Mouse (Mus musculus) embryonic facial prominence, embryonic 10.5 days (tissue): Measurements from ENCODE around the gene 4930430F08Rik. TPM values are rescaled to one million over a fixed set of nuclear protein-coding genes. Genes with fewer than 3 reads are reported as not detected.
"Not testable (repeated sequence)": the region's sequence is repeated elsewhere in the genome, so short reads cannot be mapped to it uniquely, and the experiment has no call there.

Source experiments
- DNase-seq: peaks from one replicate; pipeline ENCODE4 v3.0.0-alpha.2; 2017; ENCODE audit warnings: low spot score
- H3K27ac ChIP-seq: fragments of 300-500 bp; sonication (generic); replicated peaks from 2 replicates; pipeline ENCODE4 v1.5.1; 2016; ENCODE audit warnings: mild to moderate bottlenecking
- H3K27me3 ChIP-seq: fragments of 300-500 bp; sonication (generic); replicated peaks from 2 replicates; pipeline ENCODE4 v1.6.1; 2016; ENCODE audit warnings: low read depth, mild to moderate bottlenecking; ENCODE audit not compliant: poor library complexity, severe bottlenecking
- H3K36me3 ChIP-seq: fragments of 300-500 bp; sonication (generic); replicated peaks from 2 replicates; pipeline ENCODE4 v1.6.1; 2016; ENCODE audit warnings: mild to moderate bottlenecking, moderate library complexity
- H3K4me1 ChIP-seq: fragments of 300-500 bp; sonication (generic); 2 replicates; pipeline ENCODE4 v1.6.1; 2016
- H3K4me3 ChIP-seq: fragments of 300-500 bp; sonication (generic); 2 replicates; pipeline ENCODE4 v1.5.1; 2016; ENCODE audit warnings: mild to moderate bottlenecking, moderate library complexity
- H3K9me3 ChIP-seq: fragments of 300-500 bp; sonication (generic); 2 replicates; pipeline ENCODE4 v1.6.1; 2016; ENCODE audit warnings: mild to moderate bottlenecking
- WGBS: fragments of 180-500 bp; shearing (Covaris S2); methylation state at CpG from one replicate; pipeline ENCODE4 v1.1.7; 2016; 5-methylcytosine and 5-hydroxymethylcytosine counted together
- polyA plus RNA-seq: library from polyadenylated mRNA; unstranded; fragments of >200 nt; fragmentation: Nextera tagmentation; extraction: Ambion mirVana; gene quantifications from 2 replicates; pipeline ENCODE4 v1.2.1, GENCODE M21; 2016

Gene 4930430F08Rik
- polyA plus RNA-seq, 1 experiment from 2014 or later, result 8.6 TPM

DNA sequence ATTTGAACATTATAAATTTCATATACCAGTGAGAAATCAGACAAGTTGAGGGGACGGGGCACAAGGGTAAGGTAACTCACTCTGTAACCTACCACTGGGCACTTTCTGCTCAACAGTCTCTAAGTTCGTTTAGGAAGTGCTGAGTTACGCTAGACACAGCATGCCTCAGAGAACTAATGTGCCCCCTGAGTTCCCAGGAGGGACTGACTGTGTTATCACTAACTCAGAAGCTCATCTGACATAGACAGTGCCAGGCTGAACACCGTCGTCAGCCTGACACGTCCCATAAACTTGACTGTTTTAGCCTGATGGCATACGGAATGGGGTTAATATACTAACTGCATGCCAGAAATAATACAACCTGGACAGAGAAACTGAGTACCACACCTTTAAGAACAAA lies 14.9 kb downstream of the 4930430F08Rik start:
- no peak overlapping the region for H3K27ac ChIP-seq
- peaks cover 65% of the 10 kb centered on the region for H3K36me3 ChIP-seq
- H3K4me3 ChIP-seq, result no peak overlapping the region
- no peaks in the 10 kb centered on the region for H3K4me1 ChIP-seq
- WGBS, result 93% methylated on average over 7 of the region's 7 CpGs
- no peaks in the 10 kb centered on the region for H3K9me3 ChIP-seq
- H3K27me3 ChIP-seq, result no peaks in the 10 kb centered on the region
- DNase-seq, result no peak

GRCm38 (mm10) chr10:100574505-100575149 lies 15.6 kb downstream of the 4930430F08Rik start:
- Histone ChIP-seq H3K27me3 (no peaks in the 10 kb centered on the region), H3K4me3 (no peak overlapping the region), H3K36me3 (peaks cover 65% of the 10 kb centered on the region), H3K9me3 (no peaks in the 10 kb centered on the region), H3K4me1 (no peaks in the 10 kb centered on the region), H3K27ac (no peak overlapping the region)
- DNase-seq, result no peak
- WGBS, result 89% methylated on average over 7 of the region's 7 CpGs

GRCm38 (mm10) chr10:100571707-100572106 lies 18.5 kb downstream of the 4930430F08Rik start:
- no peak for DNase-seq
- Histone ChIP-seq H3K4me3 (no peak overlapping the region), H3K36me3 (peaks cover 58% of the 10 kb centered on the region), H3K27ac (no peak overlapping the region), H3K27me3 (no peaks in the 10 kb centered on the region), H3K4me1 (no peaks in the 10 kb centered on the region), H3K9me3 (no peaks in the 10 kb centered on the region)
- WGBS, result 93% methylated on average over 3 of the region's 3 CpGs

GRCm38 (mm10) chr10:100564112-100564511 lies 26.1 kb downstream of the 4930430F08Rik start:
- Histone ChIP-seq H3K36me3 (peaks cover 50% of the 10 kb centered on the region), H3K27ac (no peak overlapping the region), H3K9me3 (no peaks in the 10 kb centered on the region), H3K4me1 (no peaks in the 10 kb centered on the region), H3K27me3 (no peaks in the 10 kb centered on the region), H3K4me3 (no peak overlapping the region)
- DNase-seq, result no peak
- 86% methylated on average over 3 of the region's 3 CpGs for WGBS

GRCm38 (mm10) chr10:100560194-100560883 lies 29.9 kb downstream of the 4930430F08Rik start:
- not testable (repeated sequence) for DNase-seq, H3K27ac ChIP-seq, H3K9me3 ChIP-seq, H3K4me3 ChIP-seq, H3K4me1 ChIP-seq, H3K27me3 ChIP-seq
- peaks cover 40% of the 10 kb centered on the region for H3K36me3 ChIP-seq
- WGBS, result 90% methylated on average over 3 of the region's 3 CpGs

DNA sequence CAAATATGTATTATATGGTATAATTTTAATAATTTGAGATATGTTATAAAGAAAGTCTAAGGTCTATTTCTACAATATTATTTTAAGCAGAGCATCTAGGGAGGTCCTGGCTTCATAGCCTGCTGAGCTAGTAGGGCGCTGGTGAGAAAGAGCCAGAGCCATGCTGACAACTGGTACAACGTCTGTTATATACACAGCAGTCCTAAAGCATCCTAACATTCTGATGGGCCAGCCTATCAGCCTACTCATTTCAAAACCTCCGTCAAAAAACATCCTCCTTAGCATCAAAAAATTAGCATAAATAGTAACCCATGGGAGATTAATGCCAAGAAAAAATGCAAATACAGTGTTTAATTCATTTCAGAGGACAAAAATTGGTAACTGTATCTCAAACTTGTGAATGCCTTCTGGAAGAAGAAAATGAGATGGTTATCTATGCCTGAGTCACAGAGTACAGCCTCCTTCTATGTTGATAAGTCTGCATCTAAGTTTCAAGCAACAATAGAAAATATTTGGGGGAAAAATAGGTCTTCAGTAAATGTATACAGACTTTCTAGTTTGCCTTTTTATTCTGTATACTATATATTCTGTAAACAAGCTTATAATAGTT lies 33.6 kb downstream of the 4930430F08Rik start:
- 89% methylated on average over 3 of the region's 3 CpGs for WGBS

GRCm38 (mm10) chr10:100524499-100525390 lies 65.5 kb downstream of the 4930430F08Rik start:
- no peak overlapping the region for H3K27ac ChIP-seq
- DNase-seq, result no peak
- H3K4me3 ChIP-seq, result no peak overlapping the region
- H3K27me3 ChIP-seq, result no peaks in the 10 kb centered on the region
- H3K4me1 ChIP-seq, result no peaks in the 10 kb centered on the region
- WGBS, result 92% methylated on average over 9 of the region's 9 CpGs
- peaks cover 20% of the 10 kb centered on the region for H3K36me3 ChIP-seq
- no peaks in the 10 kb centered on the region for H3K9me3 ChIP-seq

More for the DNA sequence above, 33.6 kb downstream of the 4930430F08Rik start:
- Histone ChIP-seq H3K9me3 (no peaks in the 10 kb centered on the region), H3K4me3 (no peak overlapping the region), H3K27ac (no peak overlapping the region), H3K27me3 (no peaks in the 10 kb centered on the region), H3K4me1 (no peaks in the 10 kb centered on the region), H3K36me3 (peaks cover 30% of the 10 kb centered on the region)
- DNase-seq, result no peak

DNA sequence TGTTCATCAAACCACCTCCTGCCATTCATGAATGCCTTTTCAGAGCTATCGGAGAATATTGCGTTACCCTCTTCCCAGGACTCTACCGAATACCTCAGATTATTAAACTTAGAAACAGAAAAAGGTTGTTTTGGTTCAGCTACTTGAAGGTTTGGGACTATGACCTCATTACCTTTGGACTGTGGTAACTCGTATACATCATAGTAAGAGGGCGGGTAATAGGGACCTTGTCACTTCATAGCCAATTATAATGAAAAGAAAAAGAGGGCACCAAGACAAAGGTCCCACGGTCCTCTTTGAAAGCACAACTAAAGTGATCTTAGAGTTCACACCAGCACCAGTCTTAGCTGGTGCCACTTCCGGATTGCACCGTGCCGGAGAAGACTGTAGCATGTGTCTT lies 67.9 kb downstream of the 4930430F08Rik start:
- H3K9me3 ChIP-seq, result no peaks in the 10 kb centered on the region
- H3K36me3 ChIP-seq, result peaks cover 29% of the 10 kb centered on the region
- no peak overlapping the region for H3K27ac ChIP-seq
- H3K4me3 ChIP-seq, result no peak overlapping the region
- DNase-seq, result no peak
- no peaks in the 10 kb centered on the region for H3K4me1 ChIP-seq
- no peaks in the 10 kb centered on the region for H3K27me3 ChIP-seq
- 90% methylated on average over 9 of the region's 9 CpGs for WGBS

Other genes starting within 250 kb of the 4930430F08Rik start
- not detected in 2 replicates for gene Gm4302, start 249.6 kb downstream of the 4930430F08Rik start, polyA plus RNA-seq
- not detected in 2 replicates for gene Gm4303, start 244.5 kb downstream of the 4930430F08Rik start, polyA plus RNA-seq
- not detected in 2 replicates for gene Gm4305, start 239.3 kb downstream of the 4930430F08Rik start, polyA plus RNA-seq
- not detected in 2 replicates for gene Gm4307, start 229.1 kb downstream of the 4930430F08Rik start, polyA plus RNA-seq
- gene Gm4312, start 207.9 kb downstream of the 4930430F08Rik start, polyA plus RNA-seq, result not detected in 2 replicates
- gene Tmtc3, start 103.1 kb downstream of the 4930430F08Rik start, polyA plus RNA-seq, result 23.0 and 26.2 TPM in 2 replicates
- gene Cep290, start 102.9 kb downstream of the 4930430F08Rik start, polyA plus RNA-seq, result 6.2 and 6.3 TPM in 2 replicates
- gene 1700017N19Rik, start 61 bp upstream of the 4930430F08Rik start, polyA plus RNA-seq, result not detected in 2 replicates